Mouse (Mus musculus) neural tube, embryonic 12.5 days (tissue): ENCODE results near the gene Tpd52l1. TPM values are rescaled to one million over a fixed set of nuclear protein-coding genes. Genes with fewer than 3 reads are reported as not detected.

Experiments used
- ATAC-seq: fragments of 200-750 bp; cut with Nextera tagmentation; 2 replicates; pipeline ENCODE4 v1.8.0; 2017; ENCODE audit warnings: low read depth, mild to moderate bottlenecking, moderate TSS enrichment, moderate library complexity; ENCODE audit not compliant: low FRiP score
- H3K27ac ChIP-seq: fragments of 300-500 bp; sonication (generic); 2 replicates; pipeline ENCODE4 v1.5.1; 2016
- H3K27me3 ChIP-seq: fragments of 300-500 bp; sonication (generic); replicated peaks from 2 replicates; pipeline ENCODE4 v1.6.1; 2016; ENCODE audit warnings: mild to moderate bottlenecking
- H3K36me3 ChIP-seq: fragments of 300-500 bp; sonication (generic); 2 replicates; pipeline ENCODE4 v1.6.1; 2016; ENCODE audit warnings: mild to moderate bottlenecking
- H3K4me1 ChIP-seq: fragments of 300-500 bp; sonication (generic); 2 replicates; pipeline ENCODE4 v1.6.1; 2016
- H3K4me2 ChIP-seq: fragments of 300-500 bp; sonication (generic); replicated peaks from 2 replicates; pipeline ENCODE4 v1.6.1; 2016; ENCODE audit warnings: mild to moderate bottlenecking
- H3K4me3 ChIP-seq: fragments of 300-500 bp; sonication (generic); 2 replicates; pipeline ENCODE4 v1.5.1; 2016
- H3K9ac ChIP-seq: fragments of 300-500 bp; sonication (generic); 2 replicates; pipeline ENCODE4 v1.6.1; 2016; ENCODE audit warnings: mild to moderate bottlenecking
- H3K9me3 ChIP-seq: fragments of 300-500 bp; sonication (generic); 2 replicates; pipeline ENCODE4 v1.6.1; 2016; ENCODE audit warnings: mild to moderate bottlenecking
- WGBS: fragments of 180-500 bp; shearing (Covaris S2); methylation state at CpG from one replicate; pipeline ENCODE4 v1.1.7; 2016; 5-methylcytosine and 5-hydroxymethylcytosine counted together
- polyA plus RNA-seq: library from polyadenylated mRNA; unstranded; fragments of >200 nt; fragmentation: Nextera tagmentation; extraction: Ambion mirVana; gene quantifications from 2 replicates; pipeline ENCODE4 v1.2.1, GENCODE M21; 2016

The Tpd52l1 gene
- polyA plus RNA-seq, 1 experiment from 2014 or later = 26.4 TPM

DNA sequence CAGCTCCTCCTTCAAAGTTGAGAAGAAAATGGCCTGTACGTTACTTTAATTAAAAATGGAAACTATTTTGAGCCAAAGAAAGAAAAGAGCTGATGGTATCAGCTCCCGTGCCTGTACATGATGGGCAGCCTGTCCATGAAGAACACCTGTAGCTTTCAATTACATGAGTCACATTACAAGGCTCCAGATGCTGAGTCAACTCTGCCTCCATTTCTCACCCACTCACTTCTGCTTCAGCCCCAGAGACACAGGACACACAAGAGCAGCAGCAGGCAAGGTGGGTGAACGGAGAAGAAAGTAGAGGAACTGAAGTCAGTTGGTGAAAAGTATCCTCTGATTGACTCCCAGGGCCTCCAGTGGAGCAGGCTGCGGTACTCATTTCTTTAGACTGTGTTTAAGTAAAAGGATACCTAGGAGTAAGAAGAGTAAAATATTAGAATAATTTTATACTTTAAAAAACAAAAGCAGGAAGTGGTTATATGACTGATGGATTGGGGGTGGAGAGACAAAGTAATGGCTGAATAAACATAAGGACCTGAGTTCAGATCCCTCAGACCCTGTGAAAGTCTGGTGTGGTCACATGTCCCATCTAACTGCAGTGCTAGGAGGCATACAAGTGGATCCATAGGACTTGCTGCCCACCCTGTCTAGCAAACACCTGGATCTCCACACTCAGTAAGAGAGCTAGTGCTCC is 156.9 kb downstream of the Tpd52l1 start:
- Histone ChIP-seq H3K27me3 (no peaks in the 10 kb centered on the region), H3K36me3 (no peaks in the 10 kb centered on the region), H3K4me3 (no peak overlapping the region), H3K9me3 (no peaks in the 10 kb centered on the region), H3K4me1 (no peaks in the 10 kb centered on the region), H3K9ac (no peak overlapping the region), H3K27ac (no peak overlapping the region), H3K4me2 (no peak overlapping the region)
- 92% methylated on average over 4 of the region's 4 CpGs for WGBS
- ATAC-seq = no peak

DNA sequence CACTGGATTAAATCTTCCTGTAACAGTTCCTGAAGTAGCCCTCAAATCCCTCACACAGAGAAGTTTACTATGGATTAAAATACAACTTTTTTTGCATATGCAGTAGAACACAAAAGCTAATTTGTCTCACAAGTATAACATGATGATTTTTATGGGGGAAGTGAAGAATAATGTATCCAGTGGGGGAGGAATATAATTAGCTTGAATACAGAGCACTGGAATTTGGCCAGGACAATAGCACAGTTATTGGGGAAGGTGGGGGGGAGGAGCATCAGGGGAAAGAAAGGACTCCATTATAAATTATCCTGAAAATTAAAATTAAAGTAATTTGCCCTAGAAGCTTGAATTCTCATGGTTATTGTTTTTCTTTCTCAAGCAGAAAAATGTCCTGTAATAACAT is 158.0 kb downstream of the Tpd52l1 start:
- H3K9me3 ChIP-seq = no peaks in the 10 kb centered on the region
- no peaks in the 10 kb centered on the region for H3K4me1 ChIP-seq
- H3K9ac ChIP-seq = no peak overlapping the region
- no peaks in the 10 kb centered on the region for H3K27me3 ChIP-seq
- no peak overlapping the region for H3K4me3 ChIP-seq
- no peak for ATAC-seq
- no peak overlapping the region for H3K27ac ChIP-seq
- no peak overlapping the region for H3K4me2 ChIP-seq
- H3K36me3 ChIP-seq = no peaks in the 10 kb centered on the region

Other genes starting within 250 kb of the Tpd52l1 start
- gene Hddc2, start 132.6 kb downstream of the Tpd52l1 start, polyA plus RNA-seq = 50.7 and 51.7 TPM in 2 replicates
- 1.7 and 2.1 TPM in 2 replicates for gene Rnf217, start 163.2 kb upstream of the Tpd52l1 start, polyA plus RNA-seq